Mouse (Mus musculus): ENCODE measurements at regions not wholly inside any gene's neighbourhood (a gene's known extent, or its start where the extent isn't known, plus 50 kb on each side); places are given as distances from the start of the nearest gene placed in this dataset.
A peak's percentile ranks its signal among the peaks of the same experiment; 100 is the strongest.

DNA sequence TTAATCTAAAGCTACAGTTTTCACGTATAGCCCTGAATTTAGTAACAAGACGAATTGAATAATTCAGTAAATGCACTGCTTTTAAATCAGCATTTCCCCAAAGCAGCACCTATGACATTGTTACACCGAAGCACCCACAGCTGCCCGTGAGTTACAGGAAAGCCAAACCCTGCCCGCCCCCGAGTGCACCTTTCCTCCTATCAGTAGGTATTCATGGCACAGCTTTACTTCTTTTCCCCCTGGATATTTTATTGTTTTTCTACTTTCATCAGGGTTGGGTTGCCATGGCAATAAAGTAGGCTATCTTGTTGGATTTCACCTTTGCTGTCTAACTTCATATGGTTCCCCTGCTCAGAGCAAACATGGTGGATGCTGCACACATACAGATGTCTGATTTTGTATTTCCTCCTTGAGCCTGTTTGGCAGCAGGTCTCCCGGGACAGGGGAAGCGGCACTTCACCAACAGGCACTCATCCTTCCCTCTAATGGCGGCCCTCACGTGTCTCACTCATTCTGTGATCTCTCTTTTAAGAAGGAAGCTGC is 273.5 kb downstream of the Amy2a5 start:
- no peak for DNase-seq (ENCODE audit: low read depth, low spot score)

DNA sequence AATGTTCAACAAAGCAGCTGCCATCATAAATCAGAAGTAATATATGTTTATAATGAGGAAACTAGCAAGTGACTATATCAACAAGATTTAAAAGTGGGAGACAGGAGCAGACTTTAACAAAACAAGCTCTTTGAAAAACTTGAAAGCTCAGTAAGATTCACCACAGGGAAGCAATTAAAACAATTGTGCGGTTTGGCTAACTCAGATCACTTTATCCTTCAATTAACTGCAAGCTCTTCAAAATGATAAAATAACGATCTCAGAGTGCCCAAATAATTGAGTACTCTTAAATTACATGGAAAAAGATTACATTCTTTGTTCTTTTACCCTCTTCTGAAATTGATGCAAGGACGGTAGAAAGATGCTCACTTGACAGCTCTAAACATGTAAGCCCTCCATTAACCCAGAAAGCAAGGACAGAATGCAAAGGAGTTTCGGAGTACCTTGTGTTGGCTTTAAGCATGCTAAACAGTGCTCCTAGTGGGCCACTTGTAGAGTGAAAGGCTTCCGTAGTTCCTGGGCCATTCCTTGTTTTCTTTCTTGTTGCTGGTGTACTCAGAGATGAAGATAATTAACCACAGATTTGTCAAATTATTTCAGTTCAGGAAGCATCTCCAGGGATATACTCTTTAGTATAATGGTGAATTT is 305.1 kb downstream of the Amy2a5 start:
- DNase-seq (ENCODE audit: low read depth, low spot score) = no peak

DNA sequence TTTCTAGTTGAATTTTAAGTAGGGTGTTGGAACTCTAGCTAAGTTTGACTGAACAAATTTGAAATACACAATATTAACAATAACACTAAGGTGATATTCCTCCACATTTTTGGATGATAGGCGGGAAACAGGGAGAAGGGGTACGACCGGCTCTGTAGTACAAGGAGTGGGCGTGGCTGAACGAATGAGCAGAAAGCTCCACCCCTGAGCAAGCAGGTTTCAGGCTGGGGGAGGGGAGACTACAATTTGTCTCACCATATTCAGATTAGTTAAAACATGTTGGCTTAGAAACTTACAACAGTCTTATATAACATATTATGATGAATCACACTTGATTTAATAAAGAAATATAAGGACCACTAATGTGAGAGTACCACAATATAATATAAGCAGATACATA is 306.4 kb downstream of the Amy2a5 start:
- no peak for DNase-seq (ENCODE audit: low read depth, low spot score)

DNA sequence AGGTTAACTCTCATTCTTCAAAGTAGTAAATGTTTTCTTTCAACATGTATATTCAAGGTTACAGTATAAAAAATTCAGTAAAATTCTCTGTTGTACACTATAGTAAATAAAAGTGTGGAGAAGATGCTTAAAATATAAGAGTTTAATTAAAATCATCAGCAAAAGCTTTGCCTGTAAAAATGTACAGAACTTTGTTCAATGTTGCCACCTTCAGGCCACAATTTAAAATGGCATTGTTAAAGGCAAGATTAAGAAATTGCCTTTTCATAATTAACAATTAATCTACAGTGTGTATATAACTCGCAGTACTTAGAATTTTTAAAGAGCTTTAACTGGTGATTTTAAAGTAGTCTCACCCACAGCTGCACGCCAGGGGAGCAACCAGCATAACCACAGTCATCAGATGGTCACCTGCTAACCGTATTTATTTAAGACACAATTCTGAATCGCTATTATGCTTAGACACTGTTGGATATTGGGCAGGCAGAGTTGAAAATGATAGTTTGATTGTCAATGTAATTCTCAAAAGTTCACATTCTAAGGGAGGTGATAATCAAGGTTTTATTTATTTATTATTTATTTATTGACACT is 316.5 kb downstream of the Amy2a5 start:
- DNase-seq (ENCODE audit: low read depth, low spot score) = peak; percentile 11

Measured in brain, adult 2 months (tissue).